ENCODE assay signal across 9 mouse cellular contexts in genomic region chr13:10720639-10721038, GRCm38 (mm10).
"Had no signal": no experiment of that assay in that cellular context is flagged by ENCODE, and none has a peak within 500 bp of the region (broad histone marks: within the 10 kb centered on the region; RNA-seq: fewer than 3 reads in every experiment).

No protein-coding gene starts in this region.

- DNase-seq: kidney, adult 11 months; kidney, postnatal 14 days; lung, embryonic 14.5 days; lung, postnatal 10 days; lung, postnatal 4 days; midbrain, embryonic 14.5 days; retina, postnatal 1 day; thymus, adult 18-20 months; thymus, postnatal 14 days had no signal
